Mouse (Mus musculus): Measurements from ENCODE around the gene Mrc1. TPM values are rescaled to one million over a fixed set of nuclear protein-coding genes. Genes with fewer than 3 reads are reported as not detected.

Gene Mrc1
- polyA plus RNA-seq (2012; rRNA removed), result 5.2 and 6.4 TPM in 2 replicates

DNA sequence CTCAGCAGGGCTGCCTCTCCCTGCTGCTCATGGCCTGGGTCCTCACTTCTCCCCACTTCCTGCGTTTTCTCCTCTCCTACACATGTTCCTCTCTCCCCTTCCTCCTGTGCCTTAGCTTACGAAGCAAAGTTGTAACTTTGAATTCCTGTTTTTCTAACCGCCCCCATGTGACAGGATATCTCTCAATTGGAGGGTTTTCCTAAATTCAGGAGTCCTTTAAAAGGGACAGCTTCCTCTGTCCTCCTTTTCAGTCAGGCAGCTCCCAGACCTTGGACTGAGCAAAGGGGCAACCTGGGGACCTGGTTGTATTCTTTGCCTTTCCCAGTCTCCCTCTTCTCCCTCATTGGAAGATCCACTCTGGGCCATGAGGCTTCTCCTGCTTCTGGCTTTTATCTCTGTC, at the start of gene Mrc1:
Gene Mrc1, plus strand, starts transcription at position 244 of the 400 bp plus-strand sequence.

Other genes with a start within 250 kb of the Mrc1 start
- 30.8 and 34.8 TPM in 2 replicates for gene Hacd1, start 173.3 kb upstream of the Mrc1 start, polyA plus RNA-seq (2012; rRNA removed)
- 10.5 and 12.9 TPM in 2 replicates for gene Stam, start 155.3 kb upstream of the Mrc1 start, polyA plus RNA-seq (2012; rRNA removed)
- gene Tmem236, start 54.9 kb upstream of the Mrc1 start, polyA plus RNA-seq (2012; rRNA removed), result 0.05 and 0.07 TPM in 2 replicates
- 0.02 and 0.03 TPM in 2 replicates for gene Slc39a12, start 158.9 kb downstream of the Mrc1 start, polyA plus RNA-seq (2012; rRNA removed)

All from liver, embryonic 14 days (tissue).